Mouse (Mus musculus): Measurements from ENCODE around the gene Psmb6. TPM values are rescaled to one million over a fixed set of nuclear protein-coding genes. Genes with fewer than 3 reads are reported as not detected.

Gene Psmb6
- polyA plus RNA-seq, 1 experiment from 2014 or later = 761 TPM

Other genes starting within 250 kb of the Psmb6 start
- gene Alox12e, start 202.7 kb upstream of the Psmb6 start, polyA plus RNA-seq (2014; fragmentation: Nextera tagmentation; extraction: Ambion mirVana) = not detected in 2 replicates
- gene Alox15, start 173.3 kb upstream of the Psmb6 start, polyA plus RNA-seq (2014; fragmentation: Nextera tagmentation; extraction: Ambion mirVana) = 2.4 and 4.1 TPM in 2 replicates
- 31.6 and 34.4 TPM in 2 replicates for gene Pelp1, start 115.3 kb upstream of the Psmb6 start, polyA plus RNA-seq (2014; fragmentation: Nextera tagmentation; extraction: Ambion mirVana)
- 15.9 and 17.2 TPM in 2 replicates for gene Arrb2, start 92.7 kb upstream of the Psmb6 start, polyA plus RNA-seq (2014; fragmentation: Nextera tagmentation; extraction: Ambion mirVana)
- 48.6 and 49.8 TPM in 2 replicates for gene Med11, start 73.4 kb upstream of the Psmb6 start, polyA plus RNA-seq (2014; fragmentation: Nextera tagmentation; extraction: Ambion mirVana)
- 0.39 and 0.50 TPM in 2 replicates for gene Zmynd15, start 65.9 kb upstream of the Psmb6 start, polyA plus RNA-seq (2014; fragmentation: Nextera tagmentation; extraction: Ambion mirVana)
- 7.8 and 8.6 TPM in 2 replicates for gene Cxcl16, start 65.4 kb upstream of the Psmb6 start, polyA plus RNA-seq (2014; fragmentation: Nextera tagmentation; extraction: Ambion mirVana)
- 38.6 and 45.2 TPM in 2 replicates for gene Tm4sf5, start 20.1 kb upstream of the Psmb6 start, polyA plus RNA-seq (2014; fragmentation: Nextera tagmentation; extraction: Ambion mirVana)
- gene Vmo1, start 10.8 kb upstream of the Psmb6 start, polyA plus RNA-seq (2014; fragmentation: Nextera tagmentation; extraction: Ambion mirVana) = 0.39 TPM in 1 of 2 replicates, not detected in the other
- 0.43 and 0.81 TPM in 2 replicates for gene Gltpd2, start 6.2 kb upstream of the Psmb6 start, polyA plus RNA-seq (2014; fragmentation: Nextera tagmentation; extraction: Ambion mirVana)
- not detected in 2 replicates for gene Gm40193, start 7.6 kb downstream of the Psmb6 start, polyA plus RNA-seq (2014; fragmentation: Nextera tagmentation; extraction: Ambion mirVana)
- gene Pld2, start 14.7 kb downstream of the Psmb6 start, polyA plus RNA-seq (2014; fragmentation: Nextera tagmentation; extraction: Ambion mirVana) = 11.6 and 13.0 TPM in 2 replicates
- gene Mink1, start 37.5 kb downstream of the Psmb6 start, polyA plus RNA-seq (2014; fragmentation: Nextera tagmentation; extraction: Ambion mirVana) = 23.0 and 23.9 TPM in 2 replicates
- gene 4930544D05Rik, start 90.5 kb downstream of the Psmb6 start, polyA plus RNA-seq (2014; fragmentation: Nextera tagmentation; extraction: Ambion mirVana) = not detected in 2 replicates
- not detected in 2 replicates for gene Chrne, start 93.8 kb downstream of the Psmb6 start, polyA plus RNA-seq (2014; fragmentation: Nextera tagmentation; extraction: Ambion mirVana)
- gene Gp1ba, start 113.8 kb downstream of the Psmb6 start, polyA plus RNA-seq (2014; fragmentation: Nextera tagmentation; extraction: Ambion mirVana) = 0.21 and 0.22 TPM in 2 replicates
- gene Rnf167, start 121.9 kb downstream of the Psmb6 start, polyA plus RNA-seq (2014; fragmentation: Nextera tagmentation; extraction: Ambion mirVana) = 118 and 120 TPM in 2 replicates
- 151 and 157 TPM in 2 replicates for gene Slc25a11, start 122.1 kb downstream of the Psmb6 start, polyA plus RNA-seq (2014; fragmentation: Nextera tagmentation; extraction: Ambion mirVana)
- 2,006 and 2,065 TPM in 2 replicates for gene Pfn1, start 129.3 kb downstream of the Psmb6 start, polyA plus RNA-seq (2014; fragmentation: Nextera tagmentation; extraction: Ambion mirVana)
- 12.3 and 14.5 TPM in 2 replicates for gene Eno3, start 131.8 kb downstream of the Psmb6 start, polyA plus RNA-seq (2014; fragmentation: Nextera tagmentation; extraction: Ambion mirVana)
- 147 and 170 TPM in 2 replicates for gene Spag7, start 144.0 kb downstream of the Psmb6 start, polyA plus RNA-seq (2014; fragmentation: Nextera tagmentation; extraction: Ambion mirVana)
- gene Camta2, start 162.7 kb downstream of the Psmb6 start, polyA plus RNA-seq (2014; fragmentation: Nextera tagmentation; extraction: Ambion mirVana) = 16.1 and 19.2 TPM in 2 replicates
- gene Inca1, start 174.8 kb downstream of the Psmb6 start, polyA plus RNA-seq (2014; fragmentation: Nextera tagmentation; extraction: Ambion mirVana) = 1.0 and 1.9 TPM in 2 replicates
- 9.0 and 11.8 TPM in 2 replicates for gene Kif1c, start 175.2 kb downstream of the Psmb6 start, polyA plus RNA-seq (2014; fragmentation: Nextera tagmentation; extraction: Ambion mirVana)
- gene Zfp3, start 238.8 kb downstream of the Psmb6 start, polyA plus RNA-seq (2014; fragmentation: Nextera tagmentation; extraction: Ambion mirVana) = 4.5 and 7.0 TPM in 2 replicates